Mouse (Mus musculus): ENCODE results near the gene Gpha2.

GRCm38 (mm10) chr19:6243226-6243625 is 17.0 kb downstream of the Gpha2 start:
- TF ChIP-seq POLR2A (IDR thresholded peaks at IDR 0.05; ENCODE audit: borderline replicate concordance, extremely low read depth, low read depth, low read length), result no peak
- TF ChIP-seq CTCF (IDR thresholded peaks at IDR 0.05; ENCODE audit: insufficient read depth, low read length), result no peak

Data from lung, adult 2 months (tissue).